Mouse (Mus musculus) limb, embryonic 12.5 days (tissue): Measurements from ENCODE around the gene Ankrd23. TPM values are rescaled to one million over a fixed set of nuclear protein-coding genes. Genes with fewer than 3 reads are reported as not detected.

Experiments
- ATAC-seq: fragments of 200-750 bp; cut with Nextera tagmentation; 2 replicates; pipeline ENCODE4 v1.8.0; 2017; ENCODE audit warnings: low read depth, moderate TSS enrichment; ENCODE audit not compliant: insufficient number of reproducible peaks, insufficient read depth, low FRiP score, low TSS enrichment
- H3K27ac ChIP-seq: fragments of 300-500 bp; sonication (generic); 2 replicates; pipeline ENCODE4 v1.5.1; 2016; ENCODE audit warnings: mild to moderate bottlenecking, moderate library complexity
- H3K27me3 ChIP-seq: fragments of 300-500 bp; sonication (generic); 2 replicates; pipeline ENCODE4 v1.6.1; 2016; ENCODE audit warnings: mild to moderate bottlenecking, moderate library complexity
- H3K36me3 ChIP-seq: fragments of 300-500 bp; sonication (generic); 2 replicates; pipeline ENCODE4 v1.6.1; 2016; ENCODE audit warnings: mild to moderate bottlenecking, moderate library complexity
- H3K4me1 ChIP-seq: fragments of 300-500 bp; sonication (generic); replicated peaks from 2 replicates; pipeline ENCODE4 v1.6.1; 2016
- H3K4me2 ChIP-seq: fragments of 300-500 bp; sonication (generic); 2 replicates; pipeline ENCODE4 v1.6.1; 2016; ENCODE audit warnings: mild to moderate bottlenecking, moderate library complexity
- H3K4me3 ChIP-seq: fragments of 300-500 bp; sonication (generic); replicated peaks from 2 replicates; pipeline ENCODE4 v1.5.1; 2016; ENCODE audit warnings: mild to moderate bottlenecking
- H3K9ac ChIP-seq: fragments of 300-500 bp; sonication (generic); replicated peaks from 2 replicates; pipeline ENCODE4 v1.6.1; 2016; ENCODE audit warnings: mild to moderate bottlenecking, moderate library complexity
- H3K9me3 ChIP-seq: fragments of 300-500 bp; sonication (generic); 2 replicates; pipeline ENCODE4 v1.6.1; 2016; ENCODE audit warnings: mild to moderate bottlenecking, moderate library complexity
- WGBS: fragments of 180-500 bp; shearing (Covaris S2); methylation state at CpG from one replicate; pipeline ENCODE4 v1.1.7; 2016; 5-methylcytosine and 5-hydroxymethylcytosine counted together
- polyA plus RNA-seq: library from polyadenylated mRNA; unstranded; fragments of >200 nt; fragmentation: Nextera tagmentation; extraction: Ambion mirVana; gene quantifications from 2 replicates; pipeline ENCODE4 v1.2.1, GENCODE M21; 2016

Ankrd23 gene
- polyA plus RNA-seq, 1 experiment from 2014 or later, result 19.0 TPM

- no peak for ATAC-seq
- no peak overlapping the region for H3K9ac ChIP-seq
- no peaks in the 10 kb centered on the region for H3K27me3 ChIP-seq
- peaks cover 49% of the 10 kb centered on the region for H3K36me3 ChIP-seq
- no peak overlapping the region for H3K4me3 ChIP-seq
- H3K4me1 ChIP-seq, result peaks cover 16% of the 10 kb centered on the region
- H3K4me2 ChIP-seq, result no peak overlapping the region
- 94% methylated on average over 16 of the region's 16 CpGs for WGBS
- no peak overlapping the region for H3K27ac ChIP-seq
- H3K9me3 ChIP-seq, result no peaks in the 10 kb centered on the region
Measured at GRCm38 (mm10) chr1:36541844-36542243, 5.2 kb upstream of the Ankrd23 start.

DNA sequence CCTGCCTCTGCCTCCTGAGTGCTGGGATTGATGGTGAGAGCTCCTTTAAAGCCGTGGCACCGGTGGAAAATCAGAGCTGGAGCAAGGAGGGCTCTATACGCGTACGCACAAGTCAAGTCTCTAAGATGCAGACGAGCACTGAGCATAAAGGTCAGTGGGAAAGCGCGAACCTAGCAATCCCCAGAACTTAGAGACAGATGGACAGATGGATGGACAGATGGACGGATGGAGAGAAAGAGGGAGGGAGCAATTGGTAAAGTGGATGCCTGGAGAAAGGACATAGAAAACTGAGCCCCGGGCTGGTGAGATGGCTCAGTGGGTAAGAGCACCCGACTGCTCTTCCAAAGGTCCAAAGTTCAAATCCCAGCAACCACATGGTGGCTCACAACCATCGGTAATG, 4.1 kb upstream of the Ankrd23 start:
- H3K4me2 ChIP-seq, result no peak overlapping the region
- ATAC-seq, result no peak
- H3K27ac ChIP-seq, result no peak overlapping the region
- H3K27me3 ChIP-seq, result no peaks in the 10 kb centered on the region
- peaks cover 54% of the 10 kb centered on the region for H3K36me3 ChIP-seq
- H3K9ac ChIP-seq, result no peak overlapping the region
- no peaks in the 10 kb centered on the region for H3K9me3 ChIP-seq
- no peak overlapping the region for H3K4me3 ChIP-seq
- WGBS, result 95% methylated on average over 12 of the region's 12 CpGs
- H3K4me1 ChIP-seq, result peaks cover 8% of the 10 kb centered on the region

DNA sequence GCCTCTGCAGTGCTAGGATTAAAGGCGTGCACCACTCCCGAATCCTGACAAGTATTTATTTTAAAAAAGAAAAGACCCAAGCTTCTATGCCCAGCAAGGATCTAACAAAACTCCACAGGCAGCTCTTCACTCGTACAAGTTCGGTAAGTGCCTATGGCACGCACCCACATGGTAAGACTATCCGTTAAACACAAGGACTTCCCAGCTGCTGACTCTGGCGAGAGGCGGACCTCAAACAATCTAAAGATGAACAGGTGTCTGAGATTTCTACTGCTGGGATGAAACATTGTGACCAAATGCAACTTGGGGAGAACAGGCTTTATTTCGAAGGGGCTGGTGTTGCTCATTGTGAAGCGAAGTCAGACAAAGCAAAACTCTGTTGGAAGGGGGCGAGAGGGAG, 3.4 kb upstream of the Ankrd23 start:
- H3K4me3 ChIP-seq, result no peak overlapping the region
- H3K27me3 ChIP-seq, result no peaks in the 10 kb centered on the region
- no peak for ATAC-seq
- no peak overlapping the region for H3K4me2 ChIP-seq
- no peak overlapping the region for H3K27ac ChIP-seq
- no peak overlapping the region for H3K9ac ChIP-seq
- WGBS, result 91% methylated on average over 11 of the region's 11 CpGs
- H3K36me3 ChIP-seq, result peaks cover 54% of the 10 kb centered on the region
- no peaks in the 10 kb centered on the region for H3K9me3 ChIP-seq
- peaks cover 8% of the 10 kb centered on the region for H3K4me1 ChIP-seq

DNA sequence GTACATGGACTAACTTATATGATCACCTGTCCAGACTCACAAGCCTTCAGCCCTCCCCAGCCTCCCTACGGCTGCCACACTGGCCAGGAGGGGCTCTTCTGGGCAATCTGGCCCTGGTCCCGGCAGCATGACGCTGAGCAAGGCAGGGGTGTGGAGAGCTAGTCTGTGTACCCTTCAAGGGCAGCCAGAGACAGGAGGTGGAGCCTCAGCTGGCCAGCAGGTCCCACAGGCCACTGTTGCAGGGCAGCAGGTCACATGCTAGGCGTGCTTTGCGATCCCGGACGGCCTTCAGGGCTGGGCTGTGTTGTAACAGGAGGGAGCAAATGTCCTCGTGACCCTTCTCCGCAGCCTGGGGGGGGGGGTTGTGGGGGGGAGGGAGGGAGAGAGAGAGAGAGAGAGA, 2.5 kb upstream of the Ankrd23 start, which contains the start of gene Gm42417:
Gm42417 (minus strand) TSS at position 244 of the 400 bp plus-strand sequence.
- peak within 1 kb of the TSS; percentile 2; the same call in 1 of the 2 replicates for H3K27ac ChIP-seq
- H3K36me3 ChIP-seq, result peaks cover 54% of the 10 kb centered on the region
- peaks cover 8% of the 10 kb centered on the region for H3K4me1 ChIP-seq
- no peaks in the 10 kb centered on the region for H3K27me3 ChIP-seq
- H3K9ac ChIP-seq, result no peak within 1 kb of the TSS
- no peak within 1 kb of the TSS for H3K4me2 ChIP-seq
- no peak for ATAC-seq
- 42% methylated on average over 9 of the region's 9 CpGs for WGBS
- H3K4me3 ChIP-seq, result no peak within 1 kb of the TSS
- H3K9me3 ChIP-seq, result no peaks in the 10 kb centered on the region

- H3K4me2 ChIP-seq, result no peak overlapping the region
- H3K27me3 ChIP-seq, result no peaks in the 10 kb centered on the region
- no peak for ATAC-seq
- H3K9me3 ChIP-seq, result no peaks in the 10 kb centered on the region
- H3K36me3 ChIP-seq, result peaks cover 54% of the 10 kb centered on the region
- H3K9ac ChIP-seq, result no peak overlapping the region
- H3K4me1 ChIP-seq, result peaks cover 4% of the 10 kb centered on the region
- 90% methylated on average over 4 of the region's 4 CpGs for WGBS
- no peak overlapping the region for H3K4me3 ChIP-seq
- no peak overlapping the region for H3K27ac ChIP-seq
Measured at GRCm38 (mm10) chr1:36538727-36539126, 2.0 kb upstream of the Ankrd23 start.

DNA sequence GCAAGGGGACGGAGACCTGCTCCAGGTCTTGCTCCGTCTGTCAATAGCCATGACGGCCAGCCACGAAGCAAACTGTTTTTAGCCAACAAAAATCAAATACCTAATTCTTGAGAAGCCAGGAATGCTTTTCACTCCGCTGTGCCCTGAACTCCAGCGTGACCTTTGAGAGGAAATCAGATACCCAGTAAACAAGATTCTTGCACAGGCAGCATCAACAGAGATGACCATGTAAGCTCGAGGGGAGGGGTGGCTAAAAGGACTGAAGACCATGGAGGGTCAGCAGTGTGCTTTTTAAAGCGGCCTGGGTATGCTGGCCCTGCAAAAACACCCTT, 320 bp downstream of the Ankrd23 start:
- WGBS, result 75% methylated on average over 8 of the region's 8 CpGs
- H3K4me1 ChIP-seq, result no peaks in the 10 kb centered on the region
- no peak overlapping the region for H3K27ac ChIP-seq
- H3K9ac ChIP-seq, result no peak overlapping the region
- no peak overlapping the region for H3K4me2 ChIP-seq
- no peaks in the 10 kb centered on the region for H3K9me3 ChIP-seq
- no peak overlapping the region for H3K4me3 ChIP-seq
- ATAC-seq, result no peak
- H3K27me3 ChIP-seq, result no peaks in the 10 kb centered on the region
- H3K36me3 ChIP-seq, result peaks cover 49% of the 10 kb centered on the region

DNA sequence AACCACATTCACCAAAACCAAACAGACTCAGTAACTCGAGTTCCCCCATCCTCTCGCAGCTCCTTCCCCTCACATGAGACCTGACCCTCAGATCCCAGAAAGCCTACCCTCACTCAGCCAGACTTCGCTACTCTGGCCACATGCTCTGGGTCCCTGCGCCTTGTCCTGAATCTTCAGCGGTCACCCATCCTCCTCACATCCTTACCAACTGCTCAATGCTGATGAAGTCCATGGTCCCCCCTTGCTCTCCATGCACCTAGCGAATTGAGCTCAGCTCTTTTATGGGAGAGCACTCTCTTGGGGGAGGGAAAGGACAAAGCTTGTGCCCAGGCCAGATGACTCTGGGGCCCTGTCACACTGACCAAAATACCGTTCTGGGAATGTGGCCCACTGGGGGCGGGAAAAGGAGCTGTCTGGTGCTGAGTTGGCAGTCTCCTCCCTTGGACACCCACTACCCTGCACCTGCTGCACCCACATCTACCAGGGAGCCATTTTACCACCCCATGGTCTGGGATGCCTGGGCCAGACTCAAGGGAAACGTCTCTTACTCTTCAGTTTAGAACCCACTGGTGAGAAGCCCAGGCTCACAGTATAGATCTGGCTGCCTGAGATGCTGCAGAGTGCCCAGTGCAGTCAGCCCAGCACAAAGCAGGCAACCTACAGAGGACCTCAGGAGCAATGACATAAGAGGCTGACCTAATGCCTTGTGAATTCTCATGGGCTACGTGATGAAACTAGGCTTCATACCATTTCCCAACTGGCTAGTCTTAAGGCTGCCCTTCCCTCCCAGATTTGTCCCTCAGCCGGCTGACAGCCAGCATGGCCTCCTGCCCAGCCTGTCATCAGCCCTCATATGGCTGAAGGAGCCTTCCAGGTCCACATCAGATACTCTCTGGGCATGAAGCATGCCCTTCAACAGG, 946 bp downstream of the Ankrd23 start:
- ATAC-seq, result no peak

GRCm38 (mm10) chr1:36534595-36535058, 2.1 kb downstream of the Ankrd23 start:
- WGBS, result 81% methylated on average over 6 of the region's 6 CpGs
- Histone ChIP-seq H3K9me3 (no peaks in the 10 kb centered on the region), H3K9ac (no peak overlapping the region), H3K4me3 (no peak overlapping the region), H3K4me2 (no peak overlapping the region), H3K27ac (no peak overlapping the region), H3K36me3 (peaks cover 50% of the 10 kb centered on the region), H3K4me1 (no peaks in the 10 kb centered on the region), H3K27me3 (no peaks in the 10 kb centered on the region)
- no peak for ATAC-seq

More for the DNA sequence above, 946 bp downstream of the Ankrd23 start:
- Histone ChIP-seq H3K9ac (no peak overlapping the region), H3K36me3 (peaks cover 51% of the 10 kb centered on the region), H3K4me3 (no peak overlapping the region), H3K27me3 (no peaks in the 10 kb centered on the region), H3K4me1 (no peaks in the 10 kb centered on the region), H3K4me2 (no peak overlapping the region), H3K9me3 (no peaks in the 10 kb centered on the region), H3K27ac (no peak overlapping the region)
- WGBS, result 84% methylated on average over 11 of the region's 11 CpGs

DNA sequence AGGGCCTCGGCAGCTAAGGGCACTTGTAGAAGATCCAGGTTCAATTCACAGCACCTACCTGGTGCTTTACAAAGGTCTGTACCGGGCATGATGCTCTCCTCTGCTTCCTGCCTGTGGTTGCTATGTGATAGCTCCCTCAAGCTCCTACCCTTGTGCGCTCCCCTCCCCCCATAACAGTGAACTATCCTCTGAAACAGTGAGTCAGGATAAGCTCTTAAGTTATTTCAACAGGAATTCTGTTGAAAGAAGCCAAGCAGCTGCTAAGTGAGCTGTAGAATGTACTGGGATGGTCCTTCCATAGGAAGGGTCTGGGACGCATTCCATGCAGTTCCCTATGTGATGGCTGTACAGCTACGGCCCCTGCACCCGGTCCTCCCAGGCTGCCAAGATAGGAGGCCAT, 3.1 kb downstream of the Ankrd23 start:
- H3K9me3 ChIP-seq, result no peaks in the 10 kb centered on the region
- H3K4me2 ChIP-seq, result no peak overlapping the region
- no peaks in the 10 kb centered on the region for H3K27me3 ChIP-seq
- no peaks in the 10 kb centered on the region for H3K4me1 ChIP-seq
- peaks cover 39% of the 10 kb centered on the region for H3K36me3 ChIP-seq
- H3K27ac ChIP-seq, result no peak overlapping the region
- no peak overlapping the region for H3K4me3 ChIP-seq
- 72% methylated on average over 6 of the region's 6 CpGs for WGBS
- ATAC-seq, result no peak
- no peak overlapping the region for H3K9ac ChIP-seq

DNA sequence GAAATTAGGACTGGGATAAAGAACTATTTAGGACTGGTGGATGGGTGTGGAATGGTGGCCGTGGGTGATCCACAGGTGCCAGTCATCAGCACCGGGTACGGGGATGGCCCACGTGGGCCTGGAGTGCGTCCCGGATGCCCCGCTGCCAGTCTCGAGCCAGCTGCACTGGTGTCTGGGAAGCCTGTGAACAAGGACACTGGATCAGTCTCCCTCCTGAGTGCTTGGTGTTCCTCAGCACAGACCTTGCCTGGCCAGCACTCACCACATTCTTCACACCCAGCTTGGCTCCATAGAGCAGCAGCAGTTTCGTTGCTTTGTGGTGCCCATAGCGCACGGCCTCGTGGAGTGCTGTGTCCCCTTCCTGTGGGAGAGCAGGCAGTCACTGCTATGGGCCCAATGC, 5.2 kb downstream of the Ankrd23 start:
- H3K9me3 ChIP-seq, result no peaks in the 10 kb centered on the region
- H3K36me3 ChIP-seq, result peaks cover 42% of the 10 kb centered on the region
- no peak overlapping the region for H3K4me2 ChIP-seq
- peaks cover 7% of the 10 kb centered on the region for H3K4me1 ChIP-seq
- no peak overlapping the region for H3K4me3 ChIP-seq
- no peak for ATAC-seq
- H3K9ac ChIP-seq, result no peak overlapping the region
- H3K27me3 ChIP-seq, result no peaks in the 10 kb centered on the region
- 90% methylated on average over 12 of the region's 12 CpGs for WGBS
- no peak overlapping the region for H3K27ac ChIP-seq

DNA sequence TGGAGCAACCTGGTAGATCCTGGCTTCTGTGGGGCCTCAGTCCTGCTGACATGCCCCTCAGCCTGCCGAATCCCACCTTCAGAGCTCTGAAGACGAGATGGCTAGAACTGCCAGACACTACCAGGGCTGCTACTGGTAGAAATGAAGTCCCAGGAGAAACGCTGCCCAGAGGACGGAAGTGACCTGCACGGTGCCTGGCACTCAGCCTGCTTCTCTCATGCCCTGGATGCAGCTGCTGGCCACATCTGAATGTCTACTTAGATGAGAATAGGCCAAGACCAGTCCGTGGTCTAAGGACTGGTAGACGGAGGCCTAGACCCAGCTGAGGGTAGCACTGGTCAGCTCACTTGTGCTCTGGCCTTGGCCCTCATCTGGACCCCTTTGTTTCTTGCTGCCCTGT, 5.7 kb downstream of the Ankrd23 start:
- H3K27ac ChIP-seq, result peak overlapping the region; percentile 7; the same call in 1 of the 2 replicates
- no peak overlapping the region for H3K4me2 ChIP-seq
- no peak overlapping the region for H3K9ac ChIP-seq
- no peak for ATAC-seq
- H3K27me3 ChIP-seq, result no peaks in the 10 kb centered on the region
- no peak overlapping the region for H3K4me3 ChIP-seq
- H3K9me3 ChIP-seq, result no peaks in the 10 kb centered on the region
- H3K4me1 ChIP-seq, result peaks cover 7% of the 10 kb centered on the region
- 90% methylated on average over 7 of the region's 7 CpGs for WGBS
- H3K36me3 ChIP-seq, result peaks cover 43% of the 10 kb centered on the region
